Mouse (Mus musculus): Measurements from ENCODE around the gene Taar7b.

GRCm38 (mm10) chr10:24031347-24031746 lies 31.6 kb downstream of the Taar7b start:
- TF ChIP-seq POLR2A (IDR thresholded peaks at IDR 0.05; ENCODE audit: low read depth, low read length) (no peak), CTCF (conservative IDR thresholded peaks at IDR 0.05; ENCODE audit: insufficient read depth, insufficient read length, low read depth, low read length) (no peak)

All from kidney, adult 2 months (tissue).